Mouse (Mus musculus): ENCODE results near the gene Gm28891.
"Not testable (repeated sequence)": the region's sequence is repeated elsewhere in the genome, so short reads cannot be mapped to it uniquely, and the experiment has no call there.

Gm28891 gene

GRCm38 (mm10) chrY:60240902-60241301 lies at the start of gene Gm28891:
TSS of gene Gm28891 (plus strand) at chrY:60241202.
- not testable (repeated sequence) for DNase-seq (ENCODE audit: low read depth, low spot score)

All from WW6 (cell line).